Mouse (Mus musculus) forebrain, embryonic 14.5 days (tissue): Measurements from ENCODE around the gene AC129217.1. TPM values are rescaled to one million over a fixed set of nuclear protein-coding genes. Genes with fewer than 3 reads are reported as not detected.
A peak's percentile ranks its signal among the peaks of the same experiment; 100 is the strongest.

Source experiments
- ATAC-seq: fragments of 200-750 bp; cut with Nextera tagmentation; 2 replicates; pipeline ENCODE4 v1.8.0; 2017; ENCODE audit warnings: mild to moderate bottlenecking, moderate library complexity
- DNase-seq: peaks from one replicate; pipeline ENCODE4 v3.0.0-alpha.2; 2015; ENCODE audit warnings: low spot score
- H3K27ac ChIP-seq: fragments of 300-500 bp; sonication (generic); 2 replicates; pipeline ENCODE4 v1.5.1; 2014; ENCODE audit warnings: low read depth, mild to moderate bottlenecking, control low read depth, low read length, moderate library complexity
- H3K27me3 ChIP-seq: fragments of 300-500 bp; sonication (generic); replicated peaks from 2 replicates; pipeline ENCODE4 v1.6.1; 2014; ENCODE audit warnings: low read length, control low read depth, mixed read lengths; ENCODE audit not compliant: control insufficient read depth, insufficient read depth
- H3K36me3 ChIP-seq: fragments of 300-500 bp; sonication (generic); 2 replicates; pipeline ENCODE4 v1.6.1; 2014; ENCODE audit warnings: low read length, control low read depth; ENCODE audit not compliant: control insufficient read depth, insufficient read depth
- H3K4me1 ChIP-seq: fragments of 300-500 bp; sonication (generic); 2 replicates; pipeline ENCODE4 v1.6.1; 2014; ENCODE audit warnings: antibody characterized with exemption, low read length, control low read depth; ENCODE audit not compliant: control insufficient read depth, insufficient read depth
- H3K4me2 ChIP-seq: fragments of 300-500 bp; sonication (generic); 2 replicates; pipeline ENCODE4 v1.6.1; 2014; ENCODE audit warnings: mild to moderate bottlenecking, control low read depth, low read length
- H3K4me3 ChIP-seq: fragments of 300-500 bp; sonication (generic); 2 replicates; pipeline ENCODE4 v1.5.1; 2014; ENCODE audit warnings: low read depth, low read length, control low read depth
- H3K9ac ChIP-seq: fragments of 300-500 bp; sonication (generic); 2 replicates; pipeline ENCODE4 v1.6.1; 2014; ENCODE audit warnings: mild to moderate bottlenecking, low read length, control low read depth, moderate library complexity
- H3K9me3 ChIP-seq: fragments of 300-500 bp; sonication (generic); replicated peaks from 2 replicates; pipeline ENCODE4 v1.6.1; 2016; ENCODE audit warnings: low read length, control low read depth, mixed read lengths; ENCODE audit not compliant: control insufficient read depth
- WGBS: fragments of 180-500 bp; shearing (Covaris S2); extraction: QIAGEN DNeasy Blood & Tissue Kit; methylation state at CpG from one replicate; pipeline ENCODE4 v1.1.7; 2014; 5-methylcytosine and 5-hydroxymethylcytosine counted together
- polyA plus RNA-seq: library from polyadenylated mRNA; unstranded; fragments of >200 nt; fragmentation: Nextera tagmentation; extraction: Ambion mirVana; gene quantifications from 2 replicates; pipeline ENCODE4 v1.2.1, GENCODE M21; 2014

AC129217.1 gene
- polyA plus RNA-seq, 1 experiment from 2014 or later, result not detected

GRCm38 (mm10) chr19:8803204-8803780, 26.3 kb upstream of the AC129217.1 start:
- 89% methylated on average over 9 of the region's 9 CpGs for WGBS
- DNase-seq, result no peak
- ATAC-seq, result no peak

GRCm38 (mm10) chr19:8803879-8804660, 25.5 kb upstream of the AC129217.1 start:
- Histone ChIP-seq H3K27ac (no peak overlapping the region), H3K4me3 (no peak overlapping the region), H3K27me3 (no peaks in the 10 kb centered on the region), H3K36me3 (peaks cover 36% of the 10 kb centered on the region), H3K9ac (no peak overlapping the region), H3K4me1 (peaks cover 8% of the 10 kb centered on the region; the same call in 1 of the 2 replicates), H3K9me3 (no peaks in the 10 kb centered on the region), H3K4me2 (no peak overlapping the region)
- ATAC-seq, result no peak
- DNase-seq, result no peak
- 91% methylated on average over 11 of the region's 11 CpGs for WGBS

More at GRCm38 (mm10) chr19:8803204-8803780, 26.3 kb upstream of the AC129217.1 start:
- H3K27ac ChIP-seq, result no peak overlapping the region
- H3K36me3 ChIP-seq, result peaks cover 28% of the 10 kb centered on the region
- H3K27me3 ChIP-seq, result no peaks in the 10 kb centered on the region
- peak overlapping the region; percentile 64 for H3K4me2 ChIP-seq
- H3K4me1 ChIP-seq, result peaks cover 8% of the 10 kb centered on the region; the same call in 1 of the 2 replicates
- H3K9ac ChIP-seq, result no peak overlapping the region
- no peaks in the 10 kb centered on the region for H3K9me3 ChIP-seq
- H3K4me3 ChIP-seq, result peak overlapping the region; percentile 52; the same call in 1 of the 2 replicates

DNA sequence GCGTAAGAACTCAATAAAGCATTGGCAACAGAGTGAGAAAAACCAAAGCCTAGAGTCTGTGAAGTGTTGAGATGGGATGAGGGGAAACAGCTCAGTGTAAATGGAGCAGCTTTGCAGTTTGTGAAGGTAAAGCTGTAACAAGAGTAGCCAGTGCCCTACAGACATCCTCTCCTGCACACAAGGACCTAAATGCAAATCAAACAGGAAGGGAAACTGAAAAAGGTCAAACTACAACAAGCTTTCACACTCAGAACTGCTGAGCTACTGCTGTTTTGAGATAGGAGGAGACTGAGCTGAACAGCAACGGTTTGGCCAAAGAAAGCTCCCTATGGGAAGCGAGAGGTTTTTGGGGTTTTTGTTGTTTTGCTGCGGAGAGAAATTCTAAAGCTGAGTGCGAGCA, 22.8 kb upstream of the AC129217.1 start:
- Histone ChIP-seq H3K4me2 (no peak overlapping the region), H3K4me3 (no peak overlapping the region), H3K4me1 (peaks cover 5% of the 10 kb centered on the region; the same call in 1 of the 2 replicates), H3K9ac (no peak overlapping the region), H3K9me3 (no peaks in the 10 kb centered on the region), H3K27me3 (no peaks in the 10 kb centered on the region), H3K36me3 (peaks cover 59% of the 10 kb centered on the region), H3K27ac (no peak overlapping the region)
- ATAC-seq (no peak), DNase-seq (no peak)
- 91% methylated on average over 5 of the region's 5 CpGs for WGBS

DNA sequence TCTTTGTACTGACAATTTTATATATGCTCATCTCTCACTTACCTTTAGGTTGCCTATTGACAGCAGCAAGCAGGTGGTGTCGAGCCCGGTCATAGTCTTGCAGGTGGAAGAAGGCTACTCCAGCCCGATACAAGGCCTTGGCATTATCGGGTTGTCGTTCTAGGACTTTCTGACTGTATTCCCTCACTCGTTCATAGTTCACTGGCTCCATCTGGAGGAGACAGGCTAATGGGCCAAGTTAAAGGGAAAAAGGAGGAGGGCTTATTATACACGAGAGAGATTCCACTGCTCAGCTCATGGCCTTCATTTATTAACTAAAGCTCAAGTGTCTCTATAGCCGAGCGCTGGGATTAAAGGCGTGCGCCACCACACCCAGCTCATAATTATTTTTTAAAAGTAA, 13.8 kb upstream of the AC129217.1 start:
- H3K9me3 ChIP-seq, result no peaks in the 10 kb centered on the region
- peaks cover 46% of the 10 kb centered on the region for H3K36me3 ChIP-seq
- H3K4me1 ChIP-seq, result peaks cover 19% of the 10 kb centered on the region
- H3K9ac ChIP-seq, result no peak overlapping the region
- H3K27me3 ChIP-seq, result no peaks in the 10 kb centered on the region
- no peak overlapping the region; the same call in 1 of the 2 replicates for H3K4me2 ChIP-seq
- ATAC-seq (no peak), DNase-seq (peak; percentile 32)
- no peak overlapping the region for H3K4me3 ChIP-seq
- H3K27ac ChIP-seq, result no peak overlapping the region
- WGBS, result 74% methylated on average over 11 of the region's 11 CpGs

DNA sequence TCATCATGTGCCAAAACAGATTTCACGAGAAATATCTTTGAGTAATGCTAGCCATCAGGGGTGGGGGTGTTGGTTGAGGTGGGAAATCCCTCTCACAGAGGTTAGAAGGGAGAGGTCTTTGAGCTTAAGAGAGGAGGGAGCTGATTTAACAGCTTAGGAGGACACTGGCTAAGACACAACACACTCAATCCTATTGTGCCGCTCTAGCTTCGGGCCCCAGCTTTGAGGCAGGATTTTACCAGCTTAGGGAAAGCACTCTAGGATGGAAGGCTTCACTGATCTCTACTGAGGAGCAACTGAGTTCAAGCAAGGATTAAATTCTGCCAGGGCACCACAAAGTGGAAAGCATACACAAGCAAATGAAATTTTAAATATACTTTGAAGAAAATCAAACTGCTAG, 12.6 kb upstream of the AC129217.1 start:
- Histone ChIP-seq H3K27ac (no peak overlapping the region), H3K4me3 (no peak overlapping the region), H3K27me3 (no peaks in the 10 kb centered on the region), H3K4me2 (peak overlapping the region; percentile 88), H3K36me3 (peaks cover 36% of the 10 kb centered on the region), H3K9ac (peak overlapping the region; percentile 40), H3K4me1 (peaks cover 24% of the 10 kb centered on the region), H3K9me3 (no peaks in the 10 kb centered on the region)
- ATAC-seq, result no peak
- DNase-seq, result no peak
- WGBS, result 65% methylated on average over 3 of the region's 3 CpGs

GRCm38 (mm10) chr19:8818301-8818798, 11.2 kb upstream of the AC129217.1 start:
- Histone ChIP-seq H3K27me3 (no peaks in the 10 kb centered on the region), H3K36me3 (peaks cover 29% of the 10 kb centered on the region), H3K4me3 (peak overlapping the region; percentile 99), H3K4me2 (peak overlapping the region; percentile 88), H3K9me3 (no peaks in the 10 kb centered on the region), H3K9ac (peak overlapping the region; percentile 65), H3K27ac (peak overlapping the region; percentile 99), H3K4me1 (peaks cover 37% of the 10 kb centered on the region)
- ATAC-seq, result no peak
- no peak for DNase-seq
- 33% methylated on average over 14 of the region's 14 CpGs for WGBS

GRCm38 (mm10) chr19:8818801-8819595, 10.6 kb upstream of the AC129217.1 start, which contains the start of gene Ttc9c:
Gene Ttc9c (minus strand): TSS chr19:8819333.
- Histone ChIP-seq H3K27me3 (no peaks in the 10 kb centered on the region), H3K36me3 (peaks cover 30% of the 10 kb centered on the region), H3K4me2 (peak within 1 kb of the TSS; percentile 88), H3K4me3 (peak within 1 kb of the TSS; percentile 99), H3K9me3 (no peaks in the 10 kb centered on the region), H3K4me1 (peaks cover 38% of the 10 kb centered on the region), H3K27ac (peak within 1 kb of the TSS; percentile 99), H3K9ac (peak within 1 kb of the TSS; percentile 95)
- ATAC-seq, result peak; percentile 95
- DNase-seq, result peak; percentile 100
- under 1% methylated on average over 33 of the region's 33 CpGs for WGBS

DNA sequence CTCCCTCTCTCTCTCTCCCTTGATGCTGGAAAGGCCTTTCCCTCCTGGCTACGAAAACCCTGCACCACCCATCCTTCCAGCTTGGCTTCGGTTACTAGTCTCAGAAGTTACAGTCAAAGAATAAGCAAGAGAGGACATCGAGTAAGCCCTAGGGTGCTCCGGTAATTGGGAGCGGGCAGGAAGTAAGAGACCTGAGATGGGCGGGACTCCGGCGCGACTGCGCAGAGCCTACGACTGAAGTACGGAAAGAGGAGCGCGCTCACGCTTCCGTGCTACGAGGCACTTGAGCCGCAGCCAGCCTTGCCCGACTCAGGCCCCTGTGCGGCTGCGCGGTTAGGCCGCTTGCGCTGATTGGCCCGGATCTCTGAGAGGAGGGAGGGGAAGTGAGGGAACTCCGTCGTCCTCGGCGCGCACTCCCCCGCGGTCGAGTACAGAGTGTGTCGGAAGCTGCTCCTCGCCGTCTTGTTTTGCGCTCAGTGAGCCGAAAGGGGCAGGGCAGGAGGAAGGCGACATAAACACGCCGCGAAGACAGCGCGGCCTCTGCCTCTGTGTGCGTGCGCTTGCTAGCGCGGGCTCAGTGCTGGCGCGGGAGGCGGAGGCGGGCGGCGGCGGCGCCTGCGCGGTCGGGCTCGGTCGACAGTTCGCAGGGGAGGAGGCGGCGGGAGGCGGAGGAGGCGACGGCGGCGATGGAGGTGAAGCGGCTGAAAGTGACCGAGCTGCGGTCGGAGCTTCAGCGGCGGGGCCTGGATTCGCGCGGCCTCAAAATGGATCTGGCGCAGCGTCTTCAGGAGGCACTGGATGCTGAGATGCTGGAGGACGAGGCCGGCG, 9.8 kb upstream of the AC129217.1 start, which contains the start of gene Hnrnpul2:
Gene Hnrnpul2 (plus strand): TSS at position 415 of the 828 bp plus-strand sequence.
- Histone ChIP-seq H3K4me3 (peak within 1 kb of the TSS; percentile 99), H3K9ac (peak within 1 kb of the TSS; percentile 95), H3K9me3 (no peaks in the 10 kb centered on the region), H3K27ac (peak within 1 kb of the TSS; percentile 99), H3K27me3 (no peaks in the 10 kb centered on the region), H3K4me1 (peaks cover 38% of the 10 kb centered on the region), H3K36me3 (peaks cover 31% of the 10 kb centered on the region), H3K4me2 (peak within 1 kb of the TSS; percentile 88)
- DNase-seq (peak; percentile 99), ATAC-seq (peak; percentile 95)
- WGBS, result under 1% methylated on average over 82 of the region's 83 CpGs
